Mouse (Mus musculus) erythroblast, embryonic 14.5 days (primary cell): ENCODE measurements around the gene Cited4. TPM values are rescaled to one million over a fixed set of nuclear protein-coding genes. Genes with fewer than 3 reads are reported as not detected.

Source experiments
- H3K27me3 ChIP-seq: 2 replicates; pipeline ENCODE4 v1.6.1; 2012; ENCODE audit warnings: inconsistent platforms; ENCODE audit not compliant: control insufficient read depth
- H3K36me3 ChIP-seq: 2 replicates; pipeline ENCODE4 v1.6.1; 2012; ENCODE audit warnings: mild to moderate bottlenecking, inconsistent platforms; ENCODE audit not compliant: control insufficient read depth
- H3K4me1 ChIP-seq: 2 replicates; pipeline ENCODE4 v1.6.1; 2012; ENCODE audit warnings: inconsistent platforms; ENCODE audit not compliant: control insufficient read depth
- H3K4me3 ChIP-seq: replicated peaks from 2 replicates; pipeline ENCODE3; 2012; ENCODE audit warnings: moderate library complexity, mild to moderate bottlenecking, inconsistent platforms
- H3K9me3 ChIP-seq: 2 replicates; pipeline ENCODE4 v1.6.1; 2012; ENCODE audit warnings: low read length, inconsistent platforms, mixed read lengths; ENCODE audit not compliant: control insufficient read depth
- GATA1 ChIP-seq: IDR thresholded peaks from 2 replicates; pipeline ENCODE4 v1.6.1; 2012; ENCODE audit warnings: low read length, inconsistent platforms, mixed read lengths
- TAL1 ChIP-seq: IDR thresholded peaks from 3 replicates; pipeline ENCODE4 v1.6.1; 2012; ENCODE audit warnings: low read length, inconsistent platforms, mixed read lengths
- polyA plus RNA-seq: library from polyadenylated mRNA; stranded (reverse); fragments of >175 nt; gene quantifications from 2 replicates; pipeline ENCODE4 v1.2.3, GENCODE M21; 2012

Cited4 gene
- polyA plus RNA-seq, 1 experiment = 228 TPM

DNA sequence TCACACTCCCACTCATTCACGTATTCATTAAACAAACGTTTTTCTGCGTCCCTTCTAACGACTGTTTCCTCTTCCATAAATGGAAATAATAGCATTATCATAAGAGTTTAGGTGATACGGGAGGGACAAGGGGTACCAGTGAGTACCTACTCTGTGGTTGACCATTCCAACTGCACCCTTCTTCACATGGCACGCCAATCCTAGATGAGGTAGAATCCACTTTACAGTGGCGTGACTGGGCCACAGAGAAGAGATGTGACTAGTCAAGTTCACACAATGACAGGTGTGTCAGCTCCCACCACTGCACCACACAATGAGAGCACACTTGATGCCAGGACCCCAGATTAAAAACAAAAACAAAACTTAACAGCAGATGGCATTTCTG lies 16.2 kb upstream of the Cited4 start:
- Histone ChIP-seq H3K36me3 (no peaks in the 10 kb centered on the region), H3K27me3 (peaks cover 44% of the 10 kb centered on the region), H3K4me3 (peak overlapping the region; percentile 75), H3K9me3 (0 out of 2 replicates have a peak, but pooled peaks cover 2% of the 10 kb centered on the region), H3K4me1 (peaks cover 56% of the 10 kb centered on the region)
- TF ChIP-seq TAL1 = no peak
- no peak for TF ChIP-seq GATA1

DNA sequence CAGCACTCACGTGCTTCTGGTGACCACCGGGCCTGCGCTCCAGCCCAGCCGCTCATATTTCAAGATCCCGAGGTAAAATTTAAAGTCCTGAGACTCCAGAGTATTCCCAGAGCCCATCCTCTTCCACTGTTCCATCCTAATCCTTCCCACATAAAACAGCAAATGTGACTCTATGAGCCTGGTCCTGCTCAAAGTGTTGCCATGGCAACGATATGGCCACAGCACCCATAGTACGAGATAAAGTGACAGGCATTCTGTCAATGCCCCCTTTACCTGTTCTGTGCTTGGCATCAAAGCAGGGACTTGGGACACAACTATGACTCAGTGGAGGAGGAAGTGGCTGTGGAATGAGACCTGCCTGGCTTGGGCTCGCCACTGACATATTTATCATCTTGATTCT lies 10.5 kb upstream of the Cited4 start:
- Histone ChIP-seq H3K27me3 (peaks cover 2% of the 10 kb centered on the region), H3K9me3 (peaks cover 8% of the 10 kb centered on the region), H3K36me3 (no peaks in the 10 kb centered on the region), H3K4me1 (peaks cover 34% of the 10 kb centered on the region), H3K4me3 (no peak overlapping the region)
- TF ChIP-seq GATA1 (no peak), TAL1 (no peak)

GRCm38 (mm10) chr4:120660485-120660884 lies 5.9 kb upstream of the Cited4 start:
- Histone ChIP-seq H3K9me3 (peaks cover 5% of the 10 kb centered on the region), H3K36me3 (no peaks in the 10 kb centered on the region), H3K4me1 (peaks cover 49% of the 10 kb centered on the region), H3K27me3 (peaks cover 2% of the 10 kb centered on the region), H3K4me3 (no peak overlapping the region)
- no peak for TF ChIP-seq GATA1
- no peak for TF ChIP-seq TAL1

- Histone ChIP-seq H3K4me3 (no peak overlapping the region), H3K36me3 (peaks cover 25% of the 10 kb centered on the region), H3K4me1 (peaks cover 70% of the 10 kb centered on the region), H3K27me3 (peaks cover 2% of the 10 kb centered on the region), H3K9me3 (peaks cover 1% of the 10 kb centered on the region; the same call in 1 of the 2 replicates)
- TF ChIP-seq GATA1 (no peak), TAL1 (no peak)
Observed at GRCm38 (mm10) chr4:120664601-120665000, 1.8 kb upstream of the Cited4 start.

GRCm38 (mm10) chr4:120665144-120665700 lies 1.1 kb upstream of the Cited4 start:
- Histone ChIP-seq H3K4me1 (peaks cover 73% of the 10 kb centered on the region), H3K9me3 (peaks cover 7% of the 10 kb centered on the region; the same call in 1 of the 2 replicates), H3K4me3 (peak overlapping the region; percentile 98), H3K36me3 (peaks cover 30% of the 10 kb centered on the region), H3K27me3 (no peaks in the 10 kb centered on the region; the same call in 1 of the 2 replicates)
- TF ChIP-seq GATA1 (no peak), TAL1 (0 out of 3 replicates have a peak, but pooled peaks have one; percentile 17)

DNA sequence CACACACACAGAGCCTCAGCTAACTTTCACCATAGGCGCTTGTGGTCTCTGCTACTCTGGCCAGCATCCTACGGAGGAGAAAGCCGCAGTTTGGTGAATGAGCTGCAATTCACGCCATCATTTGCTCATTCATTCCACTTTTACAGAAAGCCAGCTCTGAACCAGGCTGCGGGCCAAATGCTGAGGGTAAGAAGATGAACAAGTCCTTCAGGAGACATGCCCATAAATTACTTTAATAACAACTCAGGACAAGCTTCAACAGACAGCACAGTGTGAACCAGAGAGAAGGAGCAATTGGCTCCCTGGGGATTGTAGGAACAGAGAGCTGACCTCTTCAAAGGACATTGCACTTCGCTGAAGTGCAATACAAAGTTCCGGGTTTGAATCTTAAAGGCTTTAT lies 590 bp upstream of the Cited4 start:
- Histone ChIP-seq H3K36me3 (peaks cover 35% of the 10 kb centered on the region), H3K9me3 (peaks cover 8% of the 10 kb centered on the region; the same call in 1 of the 2 replicates), H3K27me3 (no peaks in the 10 kb centered on the region; the same call in 1 of the 2 replicates), H3K4me3 (peak overlapping the region; percentile 98), H3K4me1 (peaks cover 78% of the 10 kb centered on the region)
- TF ChIP-seq GATA1 (no peak), TAL1 (no peak)

DNA sequence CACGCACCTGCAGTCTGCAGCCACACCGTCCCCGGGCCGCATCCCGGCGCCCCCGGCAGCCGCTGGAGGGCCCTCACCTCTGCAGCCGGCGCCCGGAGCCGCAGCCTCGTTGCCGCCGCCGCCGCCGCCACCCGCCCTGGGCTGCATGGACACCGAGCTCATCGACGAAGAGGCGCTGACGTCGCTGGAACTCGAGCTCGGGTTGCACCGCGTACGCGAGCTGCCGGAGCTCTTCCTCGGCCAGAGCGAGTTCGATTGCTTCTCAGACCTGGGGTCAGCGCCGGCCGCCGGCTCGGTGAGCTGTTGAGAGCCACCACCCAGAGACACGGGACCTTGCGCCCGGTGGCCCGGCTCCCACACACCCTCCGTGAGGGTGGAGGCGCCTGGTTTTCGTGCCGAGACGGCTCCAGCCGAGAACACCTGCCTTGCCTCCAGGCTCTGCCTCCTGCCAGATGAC lies 701 bp downstream of the Cited4 start:
- H3K27me3 ChIP-seq = no peaks in the 10 kb centered on the region; the same call in 1 of the 2 replicates
- H3K4me1 ChIP-seq = peaks cover 83% of the 10 kb centered on the region
- TF ChIP-seq GATA1 (no peak), TAL1 (no peak)
- peaks cover 36% of the 10 kb centered on the region for H3K36me3 ChIP-seq
- peaks cover 8% of the 10 kb centered on the region; the same call in 1 of the 2 replicates for H3K9me3 ChIP-seq
- H3K4me3 ChIP-seq = peak overlapping the region; percentile 98

DNA sequence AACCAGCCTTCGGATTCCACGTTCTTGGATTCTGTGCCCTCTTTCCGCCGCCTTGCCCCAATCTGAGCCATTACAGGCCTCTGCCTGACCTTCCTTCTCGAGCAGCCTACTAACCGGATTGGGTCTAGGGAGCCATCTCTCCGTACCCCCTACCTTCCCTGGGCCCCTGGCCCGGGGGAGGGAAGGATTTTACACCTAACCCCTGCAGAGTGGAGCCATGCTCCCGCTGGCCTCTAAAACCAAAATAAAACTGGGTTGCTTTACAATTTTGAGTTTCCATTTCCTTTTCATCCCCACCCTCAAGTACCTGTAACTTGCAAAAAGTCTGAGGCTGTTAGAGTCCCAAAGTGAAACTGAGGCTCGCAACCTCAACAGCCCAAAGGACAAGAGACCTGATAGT lies 1.2 kb downstream of the Cited4 start:
- Histone ChIP-seq H3K4me1 (peaks cover 83% of the 10 kb centered on the region), H3K4me3 (peak overlapping the region; percentile 98), H3K36me3 (peaks cover 36% of the 10 kb centered on the region), H3K9me3 (peaks cover 8% of the 10 kb centered on the region; the same call in 1 of the 2 replicates), H3K27me3 (no peaks in the 10 kb centered on the region; the same call in 1 of the 2 replicates)
- no peak for TF ChIP-seq GATA1
- no peak for TF ChIP-seq TAL1

GRCm38 (mm10) chr4:120668551-120668950 lies 2.2 kb downstream of the Cited4 start:
- Histone ChIP-seq H3K4me1 (peaks cover 84% of the 10 kb centered on the region), H3K9me3 (peaks cover 8% of the 10 kb centered on the region; the same call in 1 of the 2 replicates), H3K36me3 (peaks cover 36% of the 10 kb centered on the region), H3K27me3 (no peaks in the 10 kb centered on the region; the same call in 1 of the 2 replicates), H3K4me3 (peak overlapping the region; percentile 98)
- TF ChIP-seq GATA1 (no peak), TAL1 (no peak)
